Mouse (Mus musculus) thymus, adult 2 months (tissue): Measurements from ENCODE around the gene Atad5.

Source experiments
- CTCF ChIP-seq: fragments of 200-500 bp; IDR thresholded peaks from 2 replicates; pipeline ENCODE4 v1.5.1; 2012; ENCODE audit warnings: mild to moderate bottlenecking, control low read depth, low read length, moderate library complexity, borderline replicate concordance; ENCODE audit not compliant: control insufficient read depth, poor library complexity, insufficient read depth; ENCODE audit errors: extremely low read depth
- POLR2A ChIP-seq: fragments of 200-500 bp; IDR thresholded peaks from 2 replicates; pipeline ENCODE4 v1.6.1; 2012; ENCODE audit warnings: mild to moderate bottlenecking, low read length, control low read depth, moderate library complexity; ENCODE audit not compliant: control insufficient read depth, poor library complexity, insufficient read depth; ENCODE audit errors: extremely low read depth

GRCm38 (mm10) chr11:80141825-80142521 is 52.8 kb downstream of the Atad5 start, which contains the start of gene Tefm:
- TF ChIP-seq CTCF = no peak
- peak; percentile 54 for TF ChIP-seq POLR2A
